Mouse (Mus musculus): ENCODE measurements at regions not wholly inside any gene's neighbourhood (a gene's known extent, or its start where the extent isn't known, plus 50 kb on each side); places are given as distances from the start of the nearest gene placed in this dataset.
"Not testable (repeated sequence)": the region's sequence is repeated elsewhere in the genome, so short reads cannot be mapped to it uniquely, and the experiment has no call there.

GRCm38 (mm10) chr12:93812963-93813733 is 1878.9 kb upstream of the Flrt2 start:
- ATAC-seq (ENCODE audit: low TSS enrichment) = peak; percentile 89

- no peak for ATAC-seq (ENCODE audit: low TSS enrichment)
Observed at GRCm38 (mm10) chr12:93850944-93851520, 1841.0 kb upstream of the Flrt2 start.

GRCm38 (mm10) chr12:93851660-93852059 is 1840.4 kb upstream of the Flrt2 start:
- no peak for ATAC-seq (ENCODE audit: low TSS enrichment)

- ATAC-seq (ENCODE audit: low TSS enrichment) = no peak
Observed at GRCm38 (mm10) chr12:93885946-93886345, 1806.1 kb upstream of the Flrt2 start.

- ATAC-seq (ENCODE audit: low TSS enrichment) = no peak
Observed at GRCm38 (mm10) chr12:93890109-93890508, 1801.9 kb upstream of the Flrt2 start.

GRCm38 (mm10) chr12:93928541-93929238 is 1763.3 kb upstream of the Flrt2 start:
- peak; percentile 57 for ATAC-seq (ENCODE audit: low TSS enrichment)

- ATAC-seq (ENCODE audit: low TSS enrichment) = peak; percentile 70
Observed at GRCm38 (mm10) chr12:93929239-93929563, 1762.8 kb upstream of the Flrt2 start.

- ATAC-seq (ENCODE audit: low TSS enrichment) = not testable (repeated sequence)
Observed at GRCm38 (mm10) chr12:93930242-93930641, 1761.8 kb upstream of the Flrt2 start.

GRCm38 (mm10) chr12:93960869-93961268 is 1731.2 kb upstream of the Flrt2 start:
- ATAC-seq (ENCODE audit: low TSS enrichment) = no peak

- no peak for ATAC-seq (ENCODE audit: low TSS enrichment)
Observed at GRCm38 (mm10) chr12:93981307-93981706, 1710.7 kb upstream of the Flrt2 start.

- 0 out of 2 replicates have a peak, but pooled peaks have one; percentile 44 for ATAC-seq (ENCODE audit: low TSS enrichment)
Observed at GRCm38 (mm10) chr12:93991531-93991930, 1700.5 kb upstream of the Flrt2 start.

GRCm38 (mm10) chr12:93993875-93994274 is 1698.2 kb upstream of the Flrt2 start:
- peak; percentile 78 for ATAC-seq (ENCODE audit: low TSS enrichment)

- ATAC-seq (ENCODE audit: low TSS enrichment) = no peak
Observed at GRCm38 (mm10) chr12:94015946-94016345, 1676.1 kb upstream of the Flrt2 start.

- no peak for ATAC-seq (ENCODE audit: low TSS enrichment)
Observed at GRCm38 (mm10) chr12:94031364-94031763, 1660.7 kb upstream of the Flrt2 start.

- no peak for ATAC-seq (ENCODE audit: low TSS enrichment)
Observed at GRCm38 (mm10) chr12:94047972-94048371, 1644.1 kb upstream of the Flrt2 start.

GRCm38 (mm10) chr12:94057767-94058166 is 1634.3 kb upstream of the Flrt2 start:
- ATAC-seq (ENCODE audit: low TSS enrichment) = peak; percentile 95

- ATAC-seq (ENCODE audit: low TSS enrichment) = no peak
Observed at GRCm38 (mm10) chr12:94059641-94060040, 1632.4 kb upstream of the Flrt2 start.

- no peak for ATAC-seq (ENCODE audit: low TSS enrichment)
Observed at GRCm38 (mm10) chr12:94060336-94060735, 1631.7 kb upstream of the Flrt2 start.

- ATAC-seq (ENCODE audit: low TSS enrichment) = no peak
Observed at GRCm38 (mm10) chr12:94066444-94067152, 1625.4 kb upstream of the Flrt2 start.

GRCm38 (mm10) chr12:94070940-94071505 is 1621.0 kb upstream of the Flrt2 start:
- no peak for ATAC-seq (ENCODE audit: low TSS enrichment)

- ATAC-seq (ENCODE audit: low TSS enrichment) = no peak
Observed at GRCm38 (mm10) chr12:94105582-94106162, 1586.4 kb upstream of the Flrt2 start.

- no peak for ATAC-seq (ENCODE audit: low TSS enrichment)
Observed at GRCm38 (mm10) chr12:94150143-94150542, 1541.9 kb upstream of the Flrt2 start.
